Mouse (Mus musculus): Measurements from ENCODE around the gene Gga1. TPM values are rescaled to one million over a fixed set of nuclear protein-coding genes. Genes with fewer than 3 reads are reported as not detected.
A peak's percentile ranks its signal among the peaks of the same experiment; 100 is the strongest.

Gene Gga1
- total RNA-seq, 2 experiments from 2014 or later: 59.0 to 61.7 TPM

GRCm38 (mm10) chr15:78912040-78912439 lies 35.0 kb downstream of the Gga1 start:
- no peak for DNase-seq (ENCODE audit: low spot score in 2 of 2)

GRCm38 (mm10) chr15:78913632-78914090 lies 36.7 kb downstream of the Gga1 start, which contains the start of gene Pdxp:
TSS of gene Pdxp (plus strand) at chr15:78913919.
- peak; percentile 97 to 98 for DNase-seq (ENCODE audit: low spot score in 2 of 2)

- DNase-seq (ENCODE audit: low spot score in 2 of 2): peak; percentile 51 to 68
Observed at GRCm38 (mm10) chr15:78914091-78914822, 37.3 kb downstream of the Gga1 start.

- DNase-seq (ENCODE audit: low spot score in 2 of 2): no peak
Observed at GRCm38 (mm10) chr15:78914823-78915659, 38.1 kb downstream of the Gga1 start.

GRCm38 (mm10) chr15:78915660-78916017 lies 38.6 kb downstream of the Gga1 start:
- DNase-seq (ENCODE audit: low spot score in 2 of 2): peak; percentile 67 to 90

- DNase-seq (ENCODE audit: low spot score in 2 of 2): peak in 1 of 2 experiments; percentile 62
Observed at GRCm38 (mm10) chr15:78916052-78916826, 39.2 kb downstream of the Gga1 start.

GRCm38 (mm10) chr15:78918126-78918525 lies 41.1 kb downstream of the Gga1 start:
- DNase-seq (ENCODE audit: low spot score in 2 of 2): no peak

- no peak for DNase-seq (ENCODE audit: low spot score in 2 of 2)
Observed at GRCm38 (mm10) chr15:78919914-78920313, 42.9 kb downstream of the Gga1 start.

- no peak for DNase-seq (ENCODE audit: low spot score in 2 of 2)
Observed at GRCm38 (mm10) chr15:78922700-78923099, 45.7 kb downstream of the Gga1 start.

- no peak for DNase-seq (ENCODE audit: low spot score in 2 of 2)
Observed at GRCm38 (mm10) chr15:78923585-78923984, 46.6 kb downstream of the Gga1 start.

- DNase-seq (ENCODE audit: low spot score in 2 of 2): no peak
Observed at GRCm38 (mm10) chr15:78925129-78925528, 48.1 kb downstream of the Gga1 start.

- DNase-seq (ENCODE audit: low spot score in 2 of 2): peak in 1 of 2 experiments; percentile 41
Observed at GRCm38 (mm10) chr15:78926021-78926919, 49.3 kb downstream of the Gga1 start, which contains the start of gene Lgals1. TSS of gene Lgals1 (plus strand) at chr15:78926725.

- no peak for DNase-seq (ENCODE audit: low spot score in 2 of 2)
Observed at GRCm38 (mm10) chr15:78927021-78927787, 50.2 kb downstream of the Gga1 start.

- no peak for DNase-seq (ENCODE audit: low spot score in 2 of 2)
Observed at GRCm38 (mm10) chr15:78927788-78928457, 50.9 kb downstream of the Gga1 start.

- DNase-seq (ENCODE audit: low spot score in 2 of 2): no peak
Observed at GRCm38 (mm10) chr15:78928539-78928938, 51.5 kb downstream of the Gga1 start.

- no peak for DNase-seq (ENCODE audit: low spot score in 2 of 2)
Observed at GRCm38 (mm10) chr15:78930192-78930706, 53.3 kb downstream of the Gga1 start.

GRCm38 (mm10) chr15:78930801-78931426 lies 53.9 kb downstream of the Gga1 start:
- no peak for DNase-seq (ENCODE audit: low spot score in 2 of 2)

GRCm38 (mm10) chr15:78931577-78931976 lies 54.6 kb downstream of the Gga1 start:
- peak in 1 of 2 experiments; percentile 52 for DNase-seq (ENCODE audit: low spot score in 2 of 2)

All from layer of hippocampus, adult 18-20 months (tissue).